Mouse (Mus musculus) cerebellum, adult 2 months (tissue): ENCODE data around the gene Fryl.

Experiments used
- CTCF ChIP-seq: fragments of 200-500 bp; IDR thresholded peaks from 2 replicates; pipeline ENCODE4 v1.5.1; 2011; ENCODE audit warnings: low read depth, mild to moderate bottlenecking, control low read depth, low read length, moderate library complexity, borderline replicate concordance; ENCODE audit not compliant: insufficient read depth
- POLR2A ChIP-seq: fragments of 200-500 bp; IDR thresholded peaks from 2 replicates; pipeline ENCODE4 v1.6.1; 2011; ENCODE audit warnings: low read length, control low read depth, borderline replicate concordance; ENCODE audit not compliant: insufficient read depth

DNA sequence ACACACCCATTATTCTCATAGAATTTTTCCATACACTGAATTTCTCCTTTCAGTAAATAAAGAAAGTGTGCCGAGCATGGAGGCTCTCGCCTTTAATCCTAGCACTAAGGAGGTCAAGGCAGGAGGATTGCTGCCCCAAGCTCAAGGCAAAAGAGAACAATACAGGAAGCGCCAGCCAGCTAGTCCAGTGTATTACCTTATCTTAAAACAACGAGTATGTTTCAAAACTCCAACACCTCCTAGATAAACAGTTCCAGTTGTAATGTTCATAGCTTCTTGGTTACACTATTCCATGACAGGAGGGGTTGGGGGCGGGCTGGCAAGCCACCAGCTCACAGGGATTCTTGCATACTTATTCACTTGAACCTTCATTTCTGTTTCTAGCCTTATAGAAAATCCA, 68.3 kb downstream of the Fryl start:
- TF ChIP-seq CTCF (no peak), POLR2A (no peak)
